Mouse (Mus musculus): ENCODE measurements at regions not wholly inside any gene's neighbourhood (a gene's known extent, or its start where the extent isn't known, plus 50 kb on each side); places are given as distances from the start of the nearest gene placed in this dataset.

DNA sequence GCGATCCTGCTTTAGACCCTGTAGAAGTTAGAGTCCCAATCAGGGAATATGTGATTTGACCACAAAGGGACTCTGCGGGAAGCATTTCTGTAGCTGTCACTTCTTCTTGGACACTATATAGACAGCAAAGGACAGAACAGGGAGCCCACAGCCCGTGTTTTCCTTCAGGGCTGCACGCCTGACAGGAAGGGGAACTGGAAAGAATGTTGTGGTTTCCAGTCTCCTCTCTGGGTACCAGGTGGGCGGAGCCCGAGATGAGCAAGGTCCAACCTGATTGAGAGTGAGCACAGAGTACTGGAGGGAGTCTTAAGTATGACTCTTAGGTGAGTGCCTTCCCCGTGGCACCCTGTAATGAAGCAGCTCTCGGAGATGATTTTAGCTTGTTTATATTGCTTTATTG, 346.8 kb upstream of the Gm10131 start:
- DNase-seq (ENCODE audit: low spot score in 2 of 2) = no peak

GRCm38 (mm10) chr8:34456543-34456942, 345.0 kb upstream of the Gm10131 start:
- DNase-seq (ENCODE audit: low spot score in 2 of 2) = no peak

DNA sequence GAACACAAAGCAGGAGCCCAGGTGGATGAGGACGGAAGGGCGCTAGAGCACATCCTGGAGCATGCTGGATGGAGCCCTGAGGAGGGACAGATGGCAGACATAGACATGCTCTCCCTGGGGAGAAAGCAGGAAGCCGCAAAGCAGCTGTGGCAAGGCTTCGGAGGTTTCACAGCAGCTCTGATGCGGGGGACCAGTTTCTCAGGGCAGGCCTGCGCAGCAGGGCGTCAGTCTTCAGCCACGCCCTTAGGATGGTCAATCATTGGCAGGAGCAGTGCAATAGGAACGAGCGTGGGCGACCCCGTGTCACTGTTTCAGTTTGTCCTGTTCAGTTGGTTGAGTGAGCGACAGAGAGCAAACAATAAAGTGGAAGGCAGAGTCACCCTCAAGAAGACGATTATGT, 343.8 kb upstream of the Gm10131 start:
- DNase-seq (ENCODE audit: low spot score in 2 of 2) = no peak

DNA sequence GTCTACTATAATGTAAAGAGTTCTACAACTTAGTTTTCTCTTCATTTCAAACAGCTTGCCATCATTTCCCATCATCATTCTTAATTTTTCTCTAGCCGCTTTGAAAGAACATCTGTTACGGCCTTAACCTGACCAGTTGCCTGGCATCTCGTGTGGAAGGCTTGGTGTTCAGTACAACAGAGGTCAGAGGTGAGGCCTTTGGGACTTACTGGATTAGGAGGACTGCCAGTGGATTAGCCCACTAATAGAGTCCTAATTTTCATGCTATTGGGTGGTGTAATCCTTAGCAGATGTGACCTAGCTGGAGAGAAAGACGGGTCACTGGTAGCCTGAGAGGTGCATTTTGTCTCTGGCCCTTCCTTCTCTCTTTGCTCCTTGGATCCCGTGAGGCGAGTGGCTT, 341.3 kb upstream of the Gm10131 start:
- DNase-seq (ENCODE audit: low spot score in 2 of 2) = no peak

GRCm38 (mm10) chr8:34451211-34452000, 339.9 kb upstream of the Gm10131 start:
- DNase-seq (ENCODE audit: low spot score in 2 of 2) = no peak

GRCm38 (mm10) chr8:34449391-34450044, 338.0 kb upstream of the Gm10131 start:
- no peak for DNase-seq (ENCODE audit: low spot score in 2 of 2)

- no peak for DNase-seq (ENCODE audit: low spot score in 2 of 2)
Measured at GRCm38 (mm10) chr8:34447880-34448830, 336.6 kb upstream of the Gm10131 start.

GRCm38 (mm10) chr8:34442688-34443087, 331.2 kb upstream of the Gm10131 start:
- DNase-seq (ENCODE audit: low spot score in 2 of 2) = no peak

DNA sequence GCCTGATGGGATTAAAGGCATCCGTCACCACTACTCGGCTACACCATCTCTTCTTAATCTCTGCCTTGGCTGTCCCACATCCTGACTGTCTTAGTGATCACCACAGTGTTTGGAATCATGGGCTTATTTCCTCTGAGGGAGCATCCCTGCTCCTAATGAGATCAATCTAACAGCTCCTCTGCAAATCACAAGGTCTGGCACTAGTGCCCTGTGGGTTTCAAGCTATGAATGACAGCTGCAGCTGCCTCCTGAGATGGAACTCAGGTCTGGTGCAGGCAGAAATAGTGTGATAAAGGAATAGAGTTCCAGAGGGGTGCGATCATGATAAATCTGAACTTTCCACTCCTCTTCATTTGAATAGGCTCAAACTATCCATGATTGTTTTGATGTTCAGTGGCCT, 330.2 kb upstream of the Gm10131 start:
- no peak for DNase-seq (ENCODE audit: low spot score in 2 of 2)

GRCm38 (mm10) chr8:34440771-34441170, 329.2 kb upstream of the Gm10131 start:
- DNase-seq (ENCODE audit: low spot score in 2 of 2) = no peak

DNA sequence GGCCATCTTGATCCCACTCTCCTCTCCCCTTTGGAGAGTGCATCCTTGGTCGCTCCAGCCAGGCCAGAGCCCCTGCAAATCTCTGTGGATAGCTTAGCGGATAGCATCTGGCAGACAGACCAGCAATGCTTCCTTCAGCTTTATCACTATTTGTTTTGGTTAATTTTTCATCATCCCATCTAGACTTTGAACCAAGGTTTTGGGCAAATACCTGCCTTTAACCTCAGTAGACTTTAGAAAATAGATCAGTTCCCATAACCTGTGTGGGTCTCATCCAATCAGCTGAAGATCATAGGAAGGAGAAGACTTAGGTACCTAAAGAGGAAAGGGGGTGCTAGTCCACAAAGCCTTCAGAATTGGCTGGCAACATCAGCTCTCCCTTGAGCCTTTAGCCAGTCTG, 327.2 kb upstream of the Gm10131 start:
- DNase-seq (ENCODE audit: low spot score in 2 of 2) = no peak

DNA sequence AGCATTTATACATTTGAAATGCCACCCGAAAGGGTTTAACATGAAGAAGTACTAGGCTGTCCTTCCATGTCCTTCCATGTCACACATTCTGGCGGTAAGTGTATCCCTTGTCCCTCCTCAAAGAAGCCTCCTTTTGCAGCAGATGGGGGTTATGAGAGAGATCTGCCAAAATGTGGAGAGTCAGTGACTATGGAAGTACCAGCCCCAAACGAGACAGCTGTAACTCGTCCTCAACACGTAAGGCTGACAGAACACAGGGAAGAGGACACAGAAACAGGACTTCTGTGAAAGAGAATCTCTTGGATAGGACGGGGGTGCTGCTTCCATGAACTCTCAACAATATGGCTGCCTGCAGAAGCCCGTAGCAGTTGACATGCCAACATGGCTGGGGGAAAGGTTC, 320.4 kb upstream of the Gm10131 start:
- no peak for DNase-seq (ENCODE audit: low spot score in 2 of 2)

DNA sequence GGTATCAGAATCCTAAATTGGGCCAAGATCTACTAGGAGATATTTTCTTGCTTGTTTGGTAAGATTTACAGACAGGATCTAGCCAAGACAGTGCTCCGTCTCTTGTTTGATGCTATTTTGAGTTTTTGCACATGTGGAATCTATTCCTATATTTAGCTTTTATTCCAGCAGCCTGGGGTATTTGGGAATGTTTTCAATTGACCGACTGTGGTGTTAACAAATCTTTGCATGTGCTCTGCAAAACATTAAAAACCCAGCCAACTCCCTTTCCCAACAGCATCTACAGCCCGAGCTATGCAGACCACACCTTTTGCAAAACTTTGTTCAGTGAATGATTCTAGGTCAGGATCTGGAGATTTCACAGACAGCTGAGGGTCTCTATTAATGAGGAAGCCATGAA, 317.7 kb upstream of the Gm10131 start:
- DNase-seq (ENCODE audit: low spot score in 2 of 2) = no peak

DNA sequence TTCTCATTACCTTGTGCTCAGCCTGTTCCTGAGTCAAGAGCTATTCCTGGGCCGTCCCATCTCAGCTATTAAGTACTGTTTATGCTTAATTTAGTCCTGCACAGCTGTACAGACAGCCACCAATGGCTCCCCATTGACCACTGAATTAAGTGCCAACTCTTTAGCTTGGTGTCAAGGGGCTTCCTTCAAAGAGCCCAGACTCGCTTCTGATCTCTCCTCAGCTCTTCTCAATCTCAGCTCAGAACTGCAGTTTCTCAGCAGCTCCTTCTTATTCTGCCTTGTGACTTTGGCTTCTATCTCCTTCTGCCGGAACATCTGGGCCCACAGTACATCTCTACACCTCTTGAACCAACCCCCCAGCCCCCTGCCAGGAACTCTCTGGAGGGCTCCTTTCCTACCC, 290.0 kb upstream of the Gm10131 start:
- DNase-seq (ENCODE audit: low spot score in 2 of 2) = no peak

GRCm38 (mm10) chr8:34398914-34399813, 287.6 kb upstream of the Gm10131 start:
- DNase-seq (ENCODE audit: low spot score in 2 of 2) = no peak

DNA sequence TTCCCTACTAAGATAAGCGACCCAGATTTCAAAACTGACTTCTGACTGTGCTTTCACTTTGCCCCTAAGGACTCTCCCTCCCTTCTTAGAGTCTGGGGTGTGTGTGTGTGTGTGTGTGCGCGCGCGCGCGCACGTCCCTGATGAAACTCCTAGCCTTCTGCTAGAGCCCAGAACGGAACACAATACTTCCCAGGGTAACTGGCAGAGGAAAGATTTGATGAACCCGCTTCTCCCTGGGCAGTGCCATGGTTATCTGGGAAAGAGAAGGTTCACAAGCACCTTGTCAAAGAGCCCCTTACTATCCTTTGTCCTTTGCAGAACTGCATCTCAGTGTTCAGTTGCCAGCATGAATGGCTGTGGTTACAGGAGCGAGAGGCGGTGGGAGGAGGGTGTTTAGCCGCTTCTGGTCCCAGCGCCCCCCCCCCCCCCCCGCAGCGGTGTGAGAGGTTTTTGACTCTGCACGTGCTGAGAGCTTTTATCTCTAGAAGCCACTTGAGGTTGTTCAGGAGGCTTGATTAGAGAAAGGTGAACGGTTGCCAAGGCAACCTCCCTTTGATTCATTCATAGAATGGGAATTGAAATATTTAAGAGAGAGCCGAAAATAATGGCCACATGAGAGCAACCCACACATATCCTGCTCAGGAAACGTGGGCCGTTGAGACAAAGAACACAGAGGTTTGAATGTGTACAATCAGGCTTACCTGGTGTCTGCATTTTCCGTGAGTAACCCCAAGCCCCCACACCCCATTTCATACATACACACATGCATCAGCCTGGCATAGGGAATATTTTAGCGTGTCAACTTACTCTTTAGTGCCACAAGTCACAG, 286.3 kb upstream of the Gm10131 start:
- no peak for DNase-seq (ENCODE audit: low spot score in 2 of 2)

DNA sequence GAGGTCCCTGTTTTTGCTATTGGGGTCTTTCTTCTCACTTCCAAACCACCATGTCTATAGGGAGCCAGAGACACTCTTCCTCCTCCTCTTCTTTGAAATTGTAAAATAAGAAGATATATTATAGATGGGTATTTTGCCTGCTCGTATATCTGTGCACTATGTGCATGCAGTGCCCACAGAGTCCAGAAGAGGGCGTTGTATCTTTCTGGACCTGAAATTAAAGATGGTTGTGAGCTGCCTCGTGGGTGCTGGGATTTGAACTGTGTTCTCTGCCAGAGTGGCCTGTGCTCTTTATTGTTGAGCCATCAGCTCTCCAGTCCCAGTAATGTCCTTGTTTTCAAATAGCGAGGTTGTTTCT, 285.7 kb upstream of the Gm10131 start:
- DNase-seq (ENCODE audit: low spot score in 2 of 2) = no peak

GRCm38 (mm10) chr8:34392981-34393828, 281.7 kb upstream of the Gm10131 start:
- DNase-seq (ENCODE audit: low spot score in 2 of 2) = peak in 1 of 2 experiments; percentile 16

All from gastrocnemius, adult 8-10 months (tissue).